Mouse (Mus musculus): Measurements from ENCODE around the gene Dcaf1.
A peak's percentile ranks its signal among the peaks of the same experiment; 100 is the strongest.

Dcaf1 gene

DNA sequence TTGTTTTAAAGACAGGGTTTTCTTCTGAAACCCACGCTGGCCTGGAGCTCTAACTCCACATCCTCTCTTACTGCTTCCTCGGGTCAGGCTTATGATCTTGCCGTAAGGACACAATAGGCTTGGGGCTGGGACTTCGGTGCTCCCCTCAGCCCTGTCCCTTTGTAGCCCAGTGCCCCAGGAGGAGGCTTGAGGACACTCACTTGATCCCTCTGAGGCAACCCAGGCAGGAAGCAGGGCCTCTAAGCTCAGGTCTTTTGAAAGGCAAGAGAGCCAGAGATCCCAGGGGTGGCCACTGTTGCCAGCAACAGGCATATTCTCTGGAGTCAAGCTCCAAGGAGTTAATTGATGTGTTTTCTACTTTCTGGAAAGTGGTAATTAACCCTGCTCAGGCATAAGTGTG is 57.8 kb downstream of the Dcaf1 start:
- no peak for DNase-seq (ENCODE audit: low spot score in 2 of 2)

DNA sequence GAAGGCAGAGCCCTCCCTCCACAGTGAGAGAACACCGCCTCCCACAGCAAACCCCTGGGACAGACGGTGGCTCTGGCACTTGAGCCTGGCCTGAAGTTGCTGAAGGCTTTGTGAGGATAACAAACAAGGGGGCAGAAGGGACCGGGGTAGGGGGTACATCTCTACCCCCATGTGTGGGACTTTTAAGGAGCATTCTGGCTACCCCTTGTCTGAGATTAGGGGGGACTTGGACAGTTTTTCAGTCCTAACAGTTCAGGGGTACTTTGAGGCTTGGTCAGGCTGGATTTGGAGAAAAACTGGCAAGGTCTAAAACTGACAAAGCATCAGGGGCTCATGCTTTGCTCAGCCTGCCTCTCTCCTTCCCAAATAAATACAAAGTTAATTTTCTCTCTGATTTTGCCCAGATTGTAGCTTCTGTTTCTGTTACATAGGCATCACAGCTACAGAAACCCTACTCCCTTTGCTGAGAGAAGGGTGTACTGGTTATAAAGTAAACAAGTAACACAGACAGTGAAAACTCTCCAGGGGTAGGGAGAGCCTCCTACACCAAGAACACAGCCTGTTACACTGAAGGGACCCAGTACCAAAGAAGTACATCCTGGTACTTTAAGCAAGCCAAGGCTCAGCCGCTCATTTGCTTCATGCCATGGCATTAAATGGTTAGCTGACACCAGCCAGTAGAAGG is 59.5 kb downstream of the Dcaf1 start:
- DNase-seq (ENCODE audit: low spot score in 2 of 2): no peak

DNA sequence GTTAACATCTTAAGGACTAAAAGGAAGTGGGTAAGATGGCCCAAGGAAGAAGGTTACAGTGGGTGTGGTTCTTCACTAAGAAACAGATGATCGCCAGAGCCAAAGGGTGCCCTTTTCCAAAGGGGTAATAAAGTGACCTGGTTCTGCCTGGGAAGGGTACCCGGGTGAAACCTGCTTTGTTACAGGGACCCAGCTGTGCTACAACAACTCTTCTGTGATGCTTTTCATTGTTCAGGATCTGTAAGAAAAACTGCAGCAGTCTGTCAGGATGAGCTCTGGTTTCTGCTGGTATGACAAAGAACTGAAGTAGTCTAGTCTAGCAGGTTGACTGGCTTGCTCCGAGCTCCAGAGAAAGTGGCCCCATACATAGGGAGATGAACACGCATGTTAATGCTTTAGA is 60.5 kb downstream of the Dcaf1 start:
- no peak for DNase-seq (ENCODE audit: low spot score in 2 of 2)

DNA sequence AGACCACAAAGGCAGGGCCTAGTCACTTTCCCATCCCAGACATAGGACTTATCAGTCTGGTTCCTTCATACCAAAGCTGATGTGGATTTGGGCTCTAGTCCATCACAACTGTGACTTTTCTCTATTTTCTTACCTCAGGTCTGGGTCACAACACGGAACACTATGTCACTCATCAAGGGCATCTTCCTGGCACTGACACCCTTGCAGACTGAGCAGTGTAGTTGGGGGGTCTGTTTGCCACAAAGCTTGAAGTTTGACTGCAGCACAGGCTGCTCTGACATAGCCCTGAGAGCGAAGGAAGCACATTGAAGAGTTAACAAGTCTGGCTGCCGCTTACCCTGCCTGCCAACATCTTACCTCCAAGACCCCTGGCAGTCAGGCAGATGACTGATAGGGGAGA is 61.4 kb downstream of the Dcaf1 start:
- no peak for DNase-seq (ENCODE audit: low spot score in 2 of 2)

DNA sequence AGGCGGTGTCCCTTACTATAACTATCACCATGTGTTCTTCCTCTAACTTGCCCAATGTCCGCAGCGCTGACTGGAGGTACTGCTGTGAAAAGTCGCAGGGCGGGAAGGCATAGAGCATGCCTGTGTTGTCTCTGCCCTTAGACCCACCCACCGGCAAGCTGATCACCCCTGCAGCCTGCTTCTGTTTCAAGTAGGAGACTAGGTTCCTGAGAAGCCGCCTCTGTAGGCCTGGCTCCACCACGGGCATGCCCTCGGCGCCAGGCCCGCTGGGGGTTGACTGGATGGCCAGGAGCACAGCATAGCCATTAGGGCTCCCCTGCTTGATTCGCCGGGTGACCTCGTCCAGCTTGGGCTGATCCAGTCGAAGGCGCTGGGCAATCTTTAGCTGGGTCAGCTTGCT is 62.6 kb downstream of the Dcaf1 start:
- no peak for DNase-seq (ENCODE audit: low spot score in 2 of 2)

DNA sequence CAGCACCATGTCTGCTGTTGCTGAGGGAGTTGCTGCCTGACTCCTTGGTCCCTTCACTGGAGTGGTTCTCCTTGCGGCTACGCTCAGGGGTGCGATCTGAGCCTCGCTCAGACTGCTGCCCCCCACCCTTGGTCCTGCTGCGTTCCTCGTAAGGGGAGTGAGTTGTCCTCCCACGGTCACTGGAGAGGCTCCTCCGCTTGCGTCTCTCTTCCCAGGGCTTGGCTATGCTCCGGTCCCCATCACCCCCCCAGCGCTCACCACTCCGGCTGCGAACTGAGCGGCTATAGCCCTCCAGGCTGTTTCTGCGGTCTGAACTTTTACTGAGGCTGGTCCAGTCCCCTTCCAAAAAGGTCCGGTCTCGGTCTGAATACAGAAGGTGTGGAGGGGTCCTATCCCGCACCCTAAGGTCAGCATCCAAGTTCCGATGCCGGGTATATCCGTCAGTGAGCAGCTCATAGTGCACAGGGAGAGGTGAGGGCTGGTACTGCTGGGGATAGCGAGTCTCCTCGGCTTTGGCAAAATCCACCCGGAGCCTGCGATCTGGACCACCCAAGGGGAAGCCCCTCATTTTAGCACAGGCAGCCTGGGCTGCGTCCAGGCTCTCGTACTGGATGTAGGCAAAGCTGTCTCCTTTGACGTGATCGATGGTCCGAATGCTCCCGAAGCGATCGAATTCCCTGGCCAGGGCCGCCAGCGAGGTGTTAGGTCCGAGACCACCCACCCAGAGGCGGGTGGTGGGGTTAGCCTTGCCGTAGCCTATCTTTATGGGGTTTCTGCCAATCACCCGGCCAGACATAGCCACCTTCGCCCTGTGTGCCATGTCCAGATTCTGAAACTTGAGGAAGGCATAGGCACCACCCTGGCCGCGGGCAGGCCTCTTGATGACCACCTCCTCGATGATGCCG is 63.6 kb downstream of the Dcaf1 start:
- DNase-seq (ENCODE audit: low spot score in 2 of 2): no peak

DNA sequence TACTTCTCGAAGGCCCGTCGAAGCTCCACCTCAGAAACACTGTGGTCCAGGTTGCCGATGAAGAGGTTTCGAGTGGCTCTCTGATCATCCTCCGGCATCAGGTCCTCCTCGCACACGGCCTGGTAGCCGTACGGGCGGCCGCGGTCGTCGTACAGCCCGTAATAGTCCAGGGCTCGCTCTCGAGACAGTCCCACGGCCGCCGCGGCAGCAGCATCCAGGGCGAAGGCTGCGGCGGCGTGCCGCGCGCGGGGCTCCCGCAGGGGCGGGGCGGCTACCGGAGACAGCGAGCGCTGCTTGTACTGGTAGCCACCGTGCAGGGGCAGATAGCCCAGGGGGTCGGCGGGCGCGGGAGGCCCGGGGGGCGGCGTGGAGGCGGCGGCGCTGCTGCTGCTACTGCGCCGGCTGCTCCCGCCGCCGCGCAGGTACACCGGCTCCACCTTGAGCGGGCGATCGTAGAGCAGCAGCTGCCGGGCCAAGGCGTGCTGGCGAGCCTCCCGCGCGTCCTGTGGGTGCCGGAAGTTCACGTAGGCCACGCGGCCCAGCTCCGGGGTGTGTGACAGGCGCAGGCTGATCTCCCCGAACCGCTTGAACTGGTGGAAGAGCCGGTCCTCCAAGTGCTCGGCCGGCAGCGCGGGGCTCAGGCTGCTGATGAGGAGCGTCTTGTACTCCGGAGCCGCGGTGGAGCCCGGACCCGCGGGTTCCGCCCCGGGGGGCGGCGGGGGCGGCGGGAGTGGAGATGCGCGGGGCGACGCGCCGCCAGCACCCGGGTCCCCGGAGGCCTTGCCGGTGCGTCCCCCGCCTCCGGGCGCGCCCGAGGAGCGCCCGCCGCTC is 64.4 kb downstream of the Dcaf1 start:
- DNase-seq (ENCODE audit: low spot score in 2 of 2): peak in 1 of 2 experiments; percentile 59

DNA sequence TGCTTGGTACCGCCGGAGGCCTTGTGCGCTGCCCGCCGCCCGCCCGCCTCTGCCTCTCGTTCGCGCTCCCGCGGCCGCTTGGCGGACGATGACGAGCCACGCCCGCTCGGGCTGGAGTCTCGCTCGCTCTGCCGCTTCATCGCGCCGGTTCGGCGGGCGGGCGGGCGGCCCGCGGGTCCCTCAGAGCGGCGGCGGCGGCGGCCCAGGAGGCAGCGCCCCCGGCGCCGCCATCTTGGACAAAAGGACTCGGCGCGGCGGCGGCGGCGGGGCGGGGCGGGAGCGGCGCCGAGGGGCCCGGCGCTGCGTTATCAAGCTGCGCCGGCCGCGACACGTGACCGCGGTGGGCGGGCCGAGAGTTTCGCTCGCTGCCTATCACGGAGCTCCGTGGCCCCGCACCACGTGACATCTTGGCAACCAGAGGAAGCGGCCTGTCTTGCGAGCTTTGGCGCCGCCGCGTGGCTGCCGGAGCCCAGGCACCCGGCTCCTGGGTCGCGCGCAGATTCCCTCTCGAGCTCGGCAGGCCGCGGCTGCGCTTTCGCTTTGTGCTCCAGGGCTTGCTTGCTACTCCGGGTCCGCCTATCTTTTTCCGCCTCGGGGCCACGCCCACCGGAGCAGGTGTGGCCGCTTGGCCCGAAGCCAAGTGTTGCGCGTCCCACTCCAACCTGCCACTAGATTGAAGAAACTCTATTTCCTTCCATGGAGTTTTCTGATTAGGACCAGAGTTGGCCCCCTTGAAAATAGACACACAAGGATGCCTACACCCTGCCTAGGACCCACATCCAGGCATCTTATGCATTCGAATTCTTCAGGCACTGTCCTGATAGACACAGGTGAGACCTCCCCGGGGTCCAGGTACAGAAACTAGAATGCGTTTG is 65.4 kb downstream of the Dcaf1 start, which contains the start of gene Rbm15b:
Gene Rbm15b (minus strand): TSS at position 601 of the 875 bp plus-strand sequence.
- peak; percentile 98 to 99 for DNase-seq (ENCODE audit: low spot score in 2 of 2)

DNA sequence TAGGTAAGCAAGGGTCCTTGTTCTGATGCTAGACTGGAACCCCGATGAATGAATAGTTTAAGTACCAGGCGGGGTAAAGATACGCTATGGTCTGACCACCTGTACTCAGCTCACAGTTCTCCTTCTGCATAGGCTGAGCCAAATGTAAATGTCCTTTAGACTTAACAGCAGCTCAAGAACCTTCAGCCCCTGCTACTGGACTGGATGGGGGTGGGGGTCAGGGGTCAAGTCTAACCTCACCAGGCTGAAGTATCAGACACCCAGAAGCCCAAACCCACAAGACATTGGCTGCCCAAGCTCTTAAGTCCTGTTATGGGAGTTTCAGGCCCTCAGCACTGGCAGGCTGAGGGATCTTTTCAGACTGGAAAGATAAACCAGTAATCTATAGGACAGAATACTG is 66.7 kb downstream of the Dcaf1 start:
- DNase-seq (ENCODE audit: low spot score in 2 of 2): no peak

DNA sequence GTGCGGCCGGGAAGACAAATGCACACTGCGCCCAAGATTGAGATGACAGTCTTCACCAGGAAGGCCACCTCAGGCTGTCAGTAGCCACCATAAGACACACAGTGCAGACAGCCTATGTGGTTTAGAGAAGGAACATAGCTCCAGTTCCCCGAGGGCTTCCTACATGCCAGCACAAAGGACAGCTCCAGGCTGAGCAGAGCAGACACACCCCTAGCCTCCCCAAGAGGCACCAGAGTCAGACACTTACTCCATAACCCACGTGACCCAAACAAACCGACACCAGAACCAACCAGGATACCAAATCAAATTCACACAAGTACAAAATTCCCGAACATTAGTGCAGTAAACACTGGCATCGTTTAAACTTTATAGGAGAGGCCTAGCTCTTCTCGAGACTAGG is 67.6 kb downstream of the Dcaf1 start:
- DNase-seq (ENCODE audit: low spot score in 2 of 2): no peak

DNA sequence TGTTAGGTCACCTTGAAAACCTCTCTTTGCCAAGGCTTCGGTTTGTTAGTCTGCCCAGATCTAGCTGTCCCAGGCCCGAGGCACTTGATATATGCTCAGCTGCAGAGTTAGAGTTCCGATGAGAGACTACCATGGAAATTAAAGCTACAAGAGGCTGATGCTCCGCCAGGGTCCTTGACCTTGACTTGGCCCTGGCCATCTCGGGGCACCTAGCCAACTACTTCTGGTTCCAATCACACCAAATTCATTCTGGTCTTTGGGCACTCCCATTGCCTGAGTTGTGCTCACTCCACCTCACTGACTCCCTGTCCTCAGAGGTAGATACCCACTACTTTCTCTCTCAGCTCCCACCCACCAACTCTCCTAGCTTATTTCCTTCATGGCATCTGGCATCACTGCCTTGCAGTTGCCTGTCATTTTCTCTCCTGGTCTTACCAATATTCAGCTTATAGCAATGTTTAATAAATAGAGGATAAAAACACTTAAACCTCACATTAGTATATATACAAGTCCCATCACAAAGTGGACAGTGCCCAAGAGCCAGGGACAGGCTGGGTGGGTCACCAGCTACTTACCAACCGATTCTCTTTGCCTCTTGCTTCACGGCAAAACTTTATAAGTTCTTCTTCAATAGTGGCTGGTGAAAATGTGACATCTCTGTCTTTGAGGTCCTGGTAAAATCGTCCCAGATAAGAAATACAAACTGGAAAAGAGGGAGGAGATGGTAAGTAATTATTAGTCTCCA is 69.0 kb downstream of the Dcaf1 start:
- no peak for DNase-seq (ENCODE audit: low spot score in 2 of 2)

DNA sequence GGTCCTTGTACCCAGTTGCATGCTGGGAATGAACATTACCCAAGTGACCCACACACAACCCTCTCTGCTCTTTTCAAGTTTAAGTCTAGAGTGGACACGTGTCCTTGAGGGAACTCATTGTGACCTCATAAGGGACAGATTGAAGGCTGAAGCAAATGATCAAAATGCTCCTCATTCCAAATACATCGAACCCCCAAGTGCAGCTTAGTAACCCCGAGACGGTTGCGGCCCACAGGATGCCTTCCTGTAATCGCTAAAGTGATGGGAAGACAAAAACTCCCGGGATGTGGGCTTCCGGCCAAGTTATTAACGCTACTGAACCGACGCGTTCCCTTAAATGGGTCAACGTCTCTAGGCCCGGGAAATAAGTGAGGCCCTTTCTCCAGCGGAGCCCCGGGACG is 69.7 kb downstream of the Dcaf1 start:
- DNase-seq (ENCODE audit: low spot score in 2 of 2): no peak

DNA sequence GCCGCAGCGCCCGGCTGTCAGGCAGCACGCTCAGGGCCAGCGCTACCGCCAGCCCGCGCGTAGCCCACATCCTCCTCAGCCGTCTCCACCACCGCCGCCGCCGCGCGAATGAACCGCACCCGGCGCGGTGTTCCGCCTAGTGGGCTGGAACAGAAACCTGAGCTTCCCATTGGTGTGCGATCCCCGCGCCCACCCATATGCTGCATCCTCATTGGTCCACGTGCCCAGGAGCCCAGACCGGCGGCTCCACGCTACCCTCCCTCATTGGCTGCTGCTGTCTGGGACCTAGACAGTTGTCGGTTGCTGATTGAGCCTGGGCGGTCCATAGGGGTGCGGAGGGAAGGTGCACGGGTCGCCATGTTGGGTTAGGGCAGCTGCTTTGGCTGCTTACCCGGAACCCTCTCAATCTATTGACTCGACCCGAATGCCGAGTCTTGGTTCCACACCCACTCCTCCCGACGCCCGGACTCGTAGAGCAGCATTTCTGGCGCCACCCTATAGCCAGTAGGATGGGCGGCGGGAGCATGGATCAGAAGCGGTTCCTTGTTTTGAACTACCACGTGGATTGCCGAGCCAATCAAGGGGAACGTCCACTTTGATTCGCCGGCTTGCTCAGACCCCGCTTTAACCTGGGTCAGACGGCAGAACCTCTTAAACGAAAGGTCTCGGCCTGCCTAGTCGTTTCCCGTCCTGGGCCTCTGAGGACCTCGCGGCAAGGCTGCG is 70.3 kb downstream of the Dcaf1 start, which contains the start of gene Manf:
Gene Manf (minus strand): TSS at position 151 of the 723 bp plus-strand sequence.
- peak; percentile 98 to 99 for DNase-seq (ENCODE audit: low spot score in 2 of 2)

DNA sequence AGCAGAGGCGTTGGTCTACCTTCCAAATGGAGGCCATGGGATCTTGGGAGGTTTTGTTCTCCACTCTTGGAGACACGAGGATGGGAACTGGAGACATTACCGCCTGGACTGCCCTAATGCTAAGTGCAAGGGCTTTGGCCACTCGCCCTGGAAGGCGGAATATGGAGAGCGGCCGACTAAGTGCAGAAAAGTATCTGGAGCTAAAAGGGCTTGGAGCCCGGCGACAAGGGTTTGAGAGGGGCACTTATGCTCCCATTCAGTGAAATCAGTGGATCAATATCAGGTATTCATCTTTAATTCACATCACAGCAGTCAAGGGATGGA is 70.8 kb downstream of the Dcaf1 start:
- no peak for DNase-seq (ENCODE audit: low spot score in 2 of 2)

DNA sequence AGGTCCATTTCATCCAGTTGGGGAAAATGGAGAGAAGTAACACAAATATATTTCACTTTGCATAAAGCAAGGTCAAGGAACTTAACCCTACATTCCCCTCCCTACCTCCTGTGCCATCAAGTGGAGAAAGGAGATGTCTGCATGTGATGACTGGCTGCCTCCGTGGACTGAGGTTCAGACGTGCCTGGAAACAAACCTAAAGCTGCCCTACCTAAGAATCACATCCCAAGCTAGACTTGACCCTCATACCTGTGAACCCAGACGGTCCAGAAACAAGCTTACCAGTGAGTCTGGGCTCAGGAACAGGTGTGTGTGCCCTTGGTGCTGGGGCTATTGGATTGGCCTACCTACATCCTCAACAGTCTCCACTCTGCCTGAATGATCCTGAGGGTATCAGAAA is 71.7 kb downstream of the Dcaf1 start:
- no peak for DNase-seq (ENCODE audit: low spot score in 2 of 2)

DNA sequence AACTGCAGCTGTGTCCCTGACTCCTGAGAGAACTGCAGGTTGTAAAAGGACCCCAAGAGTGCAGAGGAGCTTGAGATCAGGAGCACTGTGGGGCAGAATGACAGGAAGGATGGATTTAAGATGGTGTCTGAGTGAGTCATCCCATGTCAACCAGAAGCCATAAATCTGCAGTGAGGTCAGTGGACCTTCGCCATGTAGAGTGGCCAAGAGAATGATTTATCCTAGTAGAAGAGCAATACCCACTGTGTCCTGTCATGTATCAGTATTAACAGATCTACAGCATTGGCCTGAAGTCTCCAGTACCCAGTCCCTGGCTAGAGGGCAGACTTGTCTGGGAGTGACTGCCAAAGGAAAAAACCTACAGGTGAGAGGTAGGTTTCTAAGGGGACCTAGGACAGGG is 77.2 kb downstream of the Dcaf1 start:
- DNase-seq (ENCODE audit: low spot score in 2 of 2): no peak

DNA sequence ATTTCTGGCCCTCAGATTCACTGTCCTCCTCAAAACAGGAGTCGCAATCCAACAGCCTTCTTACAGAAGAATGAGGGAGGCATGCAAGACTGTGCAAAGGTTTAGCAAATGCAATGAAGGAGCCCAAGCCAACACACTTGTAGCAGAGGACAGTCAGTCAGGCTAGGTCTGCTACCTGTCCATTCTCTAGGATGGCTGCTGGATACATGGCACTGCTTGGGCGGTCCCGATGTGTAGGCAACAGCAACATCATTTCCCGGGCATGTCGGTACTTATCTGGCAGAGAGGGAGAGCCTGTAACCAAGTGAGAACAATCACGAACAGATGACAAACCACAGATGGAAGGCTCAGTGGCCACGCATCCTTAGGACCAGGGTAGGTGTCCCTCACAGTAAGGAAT is 79.9 kb downstream of the Dcaf1 start:
- DNase-seq (ENCODE audit: low spot score in 2 of 2): no peak

DNA sequence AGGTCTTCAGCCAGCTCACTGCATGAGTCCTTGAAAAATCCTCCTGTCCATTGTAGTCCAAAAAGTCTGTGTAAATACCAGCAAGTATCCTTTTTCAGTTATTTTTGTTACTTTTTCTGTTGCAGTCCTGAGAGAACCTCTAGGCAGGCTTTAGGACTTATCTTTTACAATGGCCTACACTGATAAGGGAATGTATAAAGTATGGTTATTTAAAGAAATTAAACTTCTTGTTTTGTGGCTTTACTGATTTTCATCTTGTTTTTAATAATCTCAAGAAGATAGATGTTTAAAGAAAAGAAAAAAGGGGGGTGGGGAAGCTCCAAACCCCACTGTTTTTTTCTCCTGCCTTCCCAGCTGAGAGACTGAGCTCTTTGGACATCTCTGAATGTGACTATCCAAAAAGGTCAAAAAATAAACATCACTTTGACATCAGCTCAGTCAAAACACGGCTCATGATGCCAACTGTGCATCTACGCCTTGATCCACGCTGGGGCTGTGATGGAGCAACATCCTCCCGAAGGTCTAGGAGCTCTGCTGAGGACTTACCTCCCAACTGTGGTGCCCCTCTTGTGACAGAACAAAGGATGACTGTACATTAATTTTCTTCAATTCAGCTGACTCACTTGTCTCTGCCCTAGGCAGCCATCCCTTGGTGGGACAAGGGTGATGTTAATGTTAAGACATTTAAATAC is 81.6 kb downstream of the Dcaf1 start:
- no peak for DNase-seq (ENCODE audit: low spot score in 2 of 2)

DNA sequence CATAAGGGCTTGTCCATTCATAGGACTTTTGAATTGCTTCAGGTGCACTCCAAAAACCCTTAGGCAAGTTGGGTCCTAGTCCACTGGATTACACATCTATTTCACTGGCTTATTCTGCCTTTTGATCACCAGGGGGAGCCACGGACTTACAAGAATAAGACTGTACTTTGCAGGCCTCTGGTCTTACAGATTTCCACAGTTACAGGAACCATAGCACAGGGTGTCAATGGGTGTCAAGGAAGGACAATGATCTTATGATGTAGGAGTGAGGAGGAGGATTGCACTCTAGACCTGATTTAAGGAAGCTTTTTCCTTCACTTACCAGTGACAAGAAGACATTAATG is 82.1 kb downstream of the Dcaf1 start:
- DNase-seq (ENCODE audit: low spot score in 2 of 2): no peak

All from frontal cortex, postnatal 10 days (tissue).